Mouse (Mus musculus): Measurements from ENCODE around the gene Gm20765.
"Not testable (repeated sequence)": the region's sequence is repeated elsewhere in the genome, so short reads cannot be mapped to it uniquely, and the experiment has no call there.

Gene Gm20765

GRCm38 (mm10) chr10:104185233-104185632 lies at the start of gene Gm20765:
TSS of gene Gm20765 (plus strand) at chr10:104185533.
- not testable (repeated sequence) for DNase-seq (ENCODE audit: low spot score in 2 of 2)

- DNase-seq (ENCODE audit: low spot score in 2 of 2) = not testable (repeated sequence)
These were observed 42.6 kb upstream of the Gm20765 start, which contains the start of gene Gm21293 for GRCm38 (mm10) chr10:104142687-104143086. TSS of gene Gm21293 (plus strand) at chr10:104142987.

- DNase-seq (ENCODE audit: low spot score in 2 of 2) = not testable (repeated sequence)
These were observed 34.1 kb upstream of the Gm20765 start, which contains the start of gene Gm6763 for GRCm38 (mm10) chr10:104151197-104151596. TSS of gene Gm6763 (plus strand) at chr10:104151497.

DNA sequence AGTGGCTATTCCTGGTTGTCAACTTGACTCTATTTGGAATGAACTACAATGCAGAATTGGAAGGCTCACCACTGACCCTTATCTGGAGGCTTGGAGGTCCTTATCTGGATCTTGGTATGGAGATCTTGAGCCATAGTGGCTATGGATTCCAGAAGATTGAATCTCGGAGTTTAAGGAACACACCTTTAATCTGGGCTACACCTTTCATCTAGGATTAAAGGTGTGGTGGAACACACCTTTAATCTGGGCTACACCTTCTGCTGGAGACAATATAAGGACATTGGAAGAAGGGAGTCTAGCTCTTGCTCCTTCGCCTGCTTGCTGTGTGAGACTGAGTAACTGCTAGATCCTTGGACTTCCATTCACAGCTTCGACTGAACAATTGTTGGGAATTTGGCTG lies 25.6 kb upstream of the Gm20765 start, which contains the start of gene Gm8764:
Gene Gm8764, plus strand, starts transcription at position 301 of the 400 bp plus-strand sequence.
- DNase-seq (ENCODE audit: low spot score in 2 of 2) = not testable (repeated sequence)

- not testable (repeated sequence) for DNase-seq (ENCODE audit: low spot score in 2 of 2)
These were observed 17.1 kb upstream of the Gm20765 start, which contains the start of gene Gm21304 for GRCm38 (mm10) chr10:104168215-104168614. TSS of gene Gm21304 (plus strand) at chr10:104168515.

DNA sequence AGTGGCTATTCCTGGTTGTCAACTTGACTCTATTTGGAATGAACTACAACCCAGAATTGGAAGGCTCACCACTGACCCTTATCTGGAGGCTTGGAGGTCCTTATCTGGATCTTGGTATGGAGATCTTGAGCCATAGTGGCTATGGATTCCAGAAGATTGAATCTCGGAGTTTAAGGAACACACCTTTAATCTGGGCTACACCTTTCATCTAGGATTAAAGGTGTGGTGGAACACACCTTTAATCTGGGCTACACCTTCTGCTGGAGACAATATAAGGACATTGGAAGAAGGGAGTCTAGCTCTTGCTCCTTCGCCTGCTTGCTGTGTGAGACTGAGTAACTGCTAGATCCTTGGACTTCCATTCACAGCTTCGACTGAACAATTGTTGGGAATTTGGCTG lies 8.6 kb upstream of the Gm20765 start, which contains the start of gene Gm21312:
Gene Gm21312, plus strand, starts transcription at position 301 of the 400 bp plus-strand sequence.
- DNase-seq (ENCODE audit: low spot score in 2 of 2) = not testable (repeated sequence)

GRCm38 (mm10) chr10:104193742-104194141 lies 8.4 kb downstream of the Gm20765 start, which contains the start of gene Gm4340:
TSS of gene Gm4340 (plus strand) at chr10:104194042.
- DNase-seq (ENCODE audit: low spot score in 2 of 2) = not testable (repeated sequence)

DNA sequence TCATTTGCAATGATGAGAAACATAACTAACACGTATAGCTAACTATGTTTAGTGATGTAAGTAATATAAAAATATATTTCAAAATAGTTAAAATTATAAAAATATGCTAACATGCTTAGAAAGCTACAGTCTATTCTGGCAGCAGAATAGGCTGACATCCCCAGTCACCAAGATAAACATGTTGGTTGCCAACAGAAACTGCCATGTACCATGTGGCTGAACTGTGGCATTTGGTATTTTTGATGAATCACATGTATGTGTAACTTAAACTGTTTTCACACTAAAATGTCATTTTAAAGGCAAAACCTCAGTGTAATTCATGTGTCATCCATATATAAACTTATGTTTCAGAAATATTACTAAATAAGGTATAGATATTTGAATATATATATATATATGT lies 24.3 kb downstream of the Gm20765 start:
- no peak for DNase-seq (ENCODE audit: low spot score in 2 of 2)

- DNase-seq (ENCODE audit: low spot score in 2 of 2) = no peak
These were observed 25.1 kb downstream of the Gm20765 start for GRCm38 (mm10) chr10:104210268-104210990.

- DNase-seq (ENCODE audit: low spot score in 2 of 2) = no peak
These were observed 29.2 kb downstream of the Gm20765 start for GRCm38 (mm10) chr10:104214527-104214926.

GRCm38 (mm10) chr10:104220303-104221021 lies 35.1 kb downstream of the Gm20765 start:
- no peak for DNase-seq (ENCODE audit: low spot score in 2 of 2)
